Mouse (Mus musculus) ES-Bruce4 (cell line): ENCODE data around the gene Dtnbp1. TPM values are rescaled to one million over a fixed set of nuclear protein-coding genes. Genes with fewer than 3 reads are reported as not detected.
A peak's percentile ranks its signal among the peaks of the same experiment; 100 is the strongest.

Source experiments
- H3K27ac ChIP-seq: 2 replicates; pipeline ENCODE4 v1.5.1; 2012; ENCODE audit warnings: low read length, inconsistent platforms; ENCODE audit not compliant: insufficient read depth
- H3K27me3 ChIP-seq: 2 replicates; pipeline ENCODE4 v1.6.1; 2012; ENCODE audit warnings: mild to moderate bottlenecking, low read length, inconsistent platforms; ENCODE audit not compliant: control insufficient read depth, poor library complexity, insufficient read depth, severe bottlenecking
- H3K36me3 ChIP-seq: 2 replicates; pipeline ENCODE4 v1.6.1; 2012; ENCODE audit warnings: inconsistent platforms, mild to moderate bottlenecking, low read length, moderate library complexity; ENCODE audit not compliant: control insufficient read depth, poor library complexity, insufficient read depth, severe bottlenecking
- H3K4me1 ChIP-seq: one replicate; pipeline ENCODE4 v1.8.1; 2011; ENCODE audit warnings: low read length; ENCODE audit not compliant: control insufficient read depth, insufficient read depth
- H3K4me3 ChIP-seq: 2 replicates; pipeline ENCODE4 v1.5.1; 2011; ENCODE audit warnings: low read depth, mild to moderate bottlenecking, low read length
- H3K9ac ChIP-seq: 2 replicates; pipeline ENCODE4 v1.6.1; 2012; ENCODE audit warnings: low read depth, mild to moderate bottlenecking, inconsistent platforms; ENCODE audit not compliant: poor library complexity, severe bottlenecking
- H3K9me3 ChIP-seq: replicated peaks from 2 replicates; pipeline ENCODE4 v1.6.1; 2012; ENCODE audit warnings: mild to moderate bottlenecking, low read length, inconsistent platforms; ENCODE audit not compliant: control insufficient read depth, poor library complexity, insufficient read depth, severe bottlenecking
- CTCF ChIP-seq: IDR thresholded peaks from one replicate; pipeline ENCODE4 v1.8.1; 2011; ENCODE audit warnings: low read depth, low read length
- EP300 ChIP-seq: IDR thresholded peaks from 2 replicates; pipeline ENCODE4 v1.6.1; 2011; ENCODE audit warnings: low read depth, low read length; ENCODE audit not compliant: insufficient read depth
- POLR2A ChIP-seq: IDR thresholded peaks from one replicate; pipeline ENCODE4 v1.8.1; 2011; ENCODE audit warnings: low read length; ENCODE audit not compliant: insufficient read depth
- polyA plus RNA-seq: library from polyadenylated mRNA; stranded (reverse); fragments of >200 nt; gene quantifications from 2 replicates; pipeline ENCODE4 v1.2.4, GENCODE M21; 2011; ENCODE audit warnings: low read depth; ENCODE audit not compliant: missing spikeins, insufficient read depth, insufficient read length

The Dtnbp1 gene
- polyA plus RNA-seq = 15.9 and 21.6 TPM in 2 replicates

GRCm38 (mm10) chr13:45001911-45002615 lies at the start of gene Dtnbp1:
Dtnbp1 (minus strand) TSS chr13:45002147.
- H3K36me3 ChIP-seq = peaks cover 4% of the 10 kb centered on the region; the same call in 1 of the 2 replicates
- H3K27me3 ChIP-seq = no peaks in the 10 kb centered on the region
- peak within 1 kb of the TSS; percentile 91 for H3K9ac ChIP-seq
- peak within 1 kb of the TSS; percentile 78 for H3K4me3 ChIP-seq
- H3K4me1 ChIP-seq = no peaks in the 10 kb centered on the region
- no peak within 1 kb of the TSS for H3K27ac ChIP-seq
- no peaks in the 10 kb centered on the region for H3K9me3 ChIP-seq
- TF ChIP-seq POLR2A (peak; percentile 29), EP300 (no peak)

GRCm38 (mm10) chr13:45049261-45050020 lies 47.5 kb upstream of the Dtnbp1 start:
- H3K36me3 ChIP-seq = no peaks in the 10 kb centered on the region
- no peaks in the 10 kb centered on the region for H3K4me1 ChIP-seq
- TF ChIP-seq POLR2A = no peak
- TF ChIP-seq CTCF = no peak
- no peak for TF ChIP-seq EP300
- H3K27ac ChIP-seq = no peak overlapping the region
- no peaks in the 10 kb centered on the region for H3K9me3 ChIP-seq
- H3K9ac ChIP-seq = no peak overlapping the region
- H3K4me3 ChIP-seq = no peak overlapping the region
- no peaks in the 10 kb centered on the region for H3K27me3 ChIP-seq

DNA sequence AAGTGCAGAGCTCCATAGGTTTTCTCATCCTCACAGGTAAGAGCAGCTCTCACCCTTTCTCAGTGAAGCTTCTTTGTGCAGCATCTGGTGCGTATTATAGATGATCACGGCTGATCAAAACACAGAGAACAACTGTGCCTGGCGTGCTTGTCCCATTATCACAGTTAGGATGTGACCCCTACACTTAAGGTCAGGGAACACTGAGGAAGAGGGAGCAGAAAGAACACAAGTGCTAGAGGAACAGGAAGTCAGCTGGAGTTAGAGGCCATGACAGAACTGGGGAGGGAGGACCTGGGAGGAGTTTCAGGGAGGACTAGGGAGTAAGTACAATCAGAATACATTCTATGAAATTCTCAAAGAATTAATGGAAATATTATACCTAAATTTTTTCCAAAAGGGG lies 41.5 kb upstream of the Dtnbp1 start:
- no peaks in the 10 kb centered on the region for H3K4me1 ChIP-seq

GRCm38 (mm10) chr13:45040741-45041140 lies 38.8 kb upstream of the Dtnbp1 start:
- TF ChIP-seq POLR2A = no peak
- no peak for TF ChIP-seq EP300
- no peak for TF ChIP-seq CTCF
- H3K4me1 ChIP-seq = no peaks in the 10 kb centered on the region
- no peak overlapping the region for H3K4me3 ChIP-seq
- H3K27me3 ChIP-seq = no peaks in the 10 kb centered on the region
- H3K9ac ChIP-seq = no peak overlapping the region
- H3K9me3 ChIP-seq = no peaks in the 10 kb centered on the region
- H3K27ac ChIP-seq = no peak overlapping the region
- no peaks in the 10 kb centered on the region for H3K36me3 ChIP-seq

More for the DNA sequence above, 41.5 kb upstream of the Dtnbp1 start:
- no peak for TF ChIP-seq POLR2A
- no peak for TF ChIP-seq EP300
- Histone ChIP-seq H3K4me3 (no peak overlapping the region), H3K36me3 (no peaks in the 10 kb centered on the region), H3K27ac (no peak overlapping the region), H3K9me3 (no peaks in the 10 kb centered on the region), H3K27me3 (no peaks in the 10 kb centered on the region), H3K9ac (no peak overlapping the region)

DNA sequence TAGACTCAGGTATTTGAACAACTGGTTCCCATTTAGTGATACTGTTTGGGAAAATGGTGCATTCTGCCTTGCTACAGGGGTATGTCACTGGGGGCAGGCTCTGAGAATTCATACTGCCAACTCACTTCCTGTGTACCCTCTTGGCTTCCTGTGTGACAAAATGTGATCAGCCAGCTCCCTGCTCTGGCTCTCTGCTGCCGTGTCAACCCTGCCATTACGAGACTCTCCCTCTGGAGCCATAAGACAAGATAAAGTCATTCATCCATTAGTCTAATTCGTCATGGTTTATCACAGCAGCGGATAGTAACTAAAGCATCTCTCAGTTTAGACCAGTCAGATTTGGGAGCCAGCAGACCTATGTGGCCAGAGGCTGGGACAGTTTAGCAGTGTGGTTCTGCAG lies 38.2 kb upstream of the Dtnbp1 start:
- Histone ChIP-seq H3K4me1 (no peaks in the 10 kb centered on the region), H3K36me3 (no peaks in the 10 kb centered on the region), H3K27me3 (no peaks in the 10 kb centered on the region), H3K27ac (no peak overlapping the region), H3K9me3 (no peaks in the 10 kb centered on the region), H3K9ac (no peak overlapping the region), H3K4me3 (no peak overlapping the region)
- no peak for TF ChIP-seq CTCF
- no peak for TF ChIP-seq EP300
- no peak for TF ChIP-seq POLR2A

DNA sequence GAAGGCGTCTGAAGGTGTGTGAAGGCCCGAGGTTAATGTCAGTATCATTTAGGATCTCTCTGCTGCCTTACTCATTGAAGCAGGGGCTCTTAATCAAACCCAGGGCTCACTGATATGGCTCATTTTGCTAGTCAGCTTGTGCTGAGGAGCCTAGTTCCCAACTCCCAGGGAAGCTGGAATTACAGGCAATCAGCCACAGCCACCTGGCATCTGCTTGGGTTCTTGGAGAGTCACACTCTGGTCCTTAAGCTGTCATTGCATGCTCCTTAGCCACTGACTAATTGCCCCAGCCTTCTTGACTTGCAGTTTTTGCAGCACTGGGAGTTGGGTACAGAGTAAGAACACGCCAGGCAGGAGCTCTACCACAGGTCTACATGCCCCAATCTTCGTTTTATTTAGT lies 34.5 kb upstream of the Dtnbp1 start:
- H3K9ac ChIP-seq = no peak overlapping the region
- no peaks in the 10 kb centered on the region for H3K9me3 ChIP-seq
- H3K4me3 ChIP-seq = no peak overlapping the region
- H3K36me3 ChIP-seq = no peaks in the 10 kb centered on the region
- H3K4me1 ChIP-seq = no peaks in the 10 kb centered on the region
- H3K27me3 ChIP-seq = no peaks in the 10 kb centered on the region
- no peak overlapping the region for H3K27ac ChIP-seq
- TF ChIP-seq EP300 (no peak), CTCF (no peak), POLR2A (no peak)
